Mouse (Mus musculus) forebrain, postnatal 0 days (tissue): ENCODE measurements at regions not wholly inside any gene's neighbourhood (a gene's known extent, or its start where the extent isn't known, plus 50 kb on each side); places are given as distances from the start of the nearest gene placed in this dataset.

Experiments used
- ATAC-seq: fragments of 200-750 bp; cut with Nextera tagmentation; 2 replicates; pipeline ENCODE4 v1.8.0; 2017; ENCODE audit warnings: mild to moderate bottlenecking, moderate library complexity
- DNase-seq: peaks from one replicate; pipeline ENCODE4 v3.0.0-alpha.2; 2015
- H3K27ac ChIP-seq: fragments of 300-500 bp; sonication (generic); 2 replicates; pipeline ENCODE4 v1.5.1; 2014; ENCODE audit warnings: low read depth, mild to moderate bottlenecking, antibody characterized with exemption, low read length, moderate library complexity, mixed read lengths
- H3K27me3 ChIP-seq: fragments of 300-500 bp; sonication (generic); 2 replicates; pipeline ENCODE4 v1.6.1; 2014; ENCODE audit warnings: mild to moderate bottlenecking, low read length, mixed read lengths; ENCODE audit not compliant: insufficient read depth
- H3K36me3 ChIP-seq: fragments of 300-500 bp; sonication (generic); 2 replicates; pipeline ENCODE4 v1.6.1; 2014; ENCODE audit warnings: mild to moderate bottlenecking, moderate library complexity; ENCODE audit not compliant: insufficient read depth
- H3K4me1 ChIP-seq: fragments of 300-500 bp; sonication (generic); 2 replicates; pipeline ENCODE4 v1.6.1; 2014; ENCODE audit warnings: antibody characterized with exemption; ENCODE audit not compliant: insufficient read depth
- H3K4me2 ChIP-seq: fragments of 300-500 bp; sonication (generic); 2 replicates; pipeline ENCODE4 v1.6.1; 2014; ENCODE audit warnings: low read depth, mild to moderate bottlenecking, moderate library complexity
- H3K4me3 ChIP-seq: fragments of 300-500 bp; sonication (generic); 2 replicates; pipeline ENCODE4 v1.5.1; 2014; ENCODE audit warnings: low read depth, low read length, mixed read lengths
- H3K9ac ChIP-seq: fragments of 300-500 bp; sonication (generic); 2 replicates; pipeline ENCODE4 v1.6.1; 2014; ENCODE audit warnings: mild to moderate bottlenecking
- H3K9me3 ChIP-seq: fragments of 300-500 bp; sonication (generic); 2 replicates; pipeline ENCODE4 v1.6.1; 2016; ENCODE audit warnings: low read length
- CTCF ChIP-seq: sonication (generic); IDR thresholded peaks from 2 replicates; pipeline ENCODE4 v1.5.1; 2016; ENCODE audit warnings: antibody characterized with exemption, control low read depth, low read depth
- WGBS: fragments of 180-500 bp; shearing (Covaris S2); extraction: QIAGEN DNeasy Blood & Tissue Kit; methylation state at CpG from one replicate; pipeline ENCODE4 v1.1.7; 2014; 5-methylcytosine and 5-hydroxymethylcytosine counted together

DNA sequence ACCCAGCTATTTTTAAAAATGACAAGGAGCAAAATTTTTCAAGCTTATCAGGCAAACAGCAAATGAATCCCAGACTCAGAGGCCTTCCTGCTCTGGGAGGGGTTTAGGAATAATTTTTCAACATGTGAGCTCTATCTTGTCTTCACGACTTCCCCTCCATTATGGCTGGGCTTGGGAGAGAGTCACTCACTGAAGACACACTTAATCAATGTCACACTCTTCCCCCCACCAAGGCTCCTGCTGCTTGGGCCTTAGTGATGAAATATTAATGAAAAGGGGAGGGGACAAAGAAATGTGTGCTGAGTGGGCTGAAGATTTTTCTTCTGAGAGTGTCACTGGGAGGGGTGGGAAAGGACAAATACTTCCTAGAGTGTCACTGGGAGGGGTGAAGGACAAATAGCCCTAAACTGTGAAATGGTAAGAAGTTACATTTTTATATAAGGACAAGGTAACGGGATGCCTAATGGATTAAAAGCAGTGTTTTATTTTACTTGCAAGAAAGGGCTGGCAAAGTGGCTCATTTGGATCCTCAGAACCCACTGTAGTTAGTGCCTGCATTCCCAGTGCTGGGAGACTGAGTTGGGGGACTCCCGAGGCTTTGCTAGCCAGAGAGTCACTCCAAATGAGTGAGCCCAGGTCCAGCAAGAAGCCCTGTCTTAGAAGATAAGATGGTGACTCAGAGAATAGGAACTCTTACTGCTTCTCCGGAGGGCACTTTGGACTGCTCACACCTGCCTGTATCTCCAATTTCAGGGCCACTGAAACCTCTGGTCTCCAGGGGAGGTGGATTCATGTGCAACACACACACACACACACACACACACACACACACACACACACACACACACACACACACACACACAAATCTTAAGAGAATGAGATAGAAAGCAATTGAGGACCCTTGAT is 258.5 kb downstream of the Sox11 start:
- Histone ChIP-seq H3K4me1 (peaks cover 5% of the 10 kb centered on the region; the same call in 1 of the 2 replicates), H3K4me2 (no peak overlapping the region), H3K9ac (no peak overlapping the region), H3K27me3 (no peaks in the 10 kb centered on the region), H3K4me3 (no peak overlapping the region), H3K36me3 (no peaks in the 10 kb centered on the region), H3K9me3 (no peaks in the 10 kb centered on the region), H3K27ac (peak overlapping the region; percentile 96)
- no peak for TF ChIP-seq CTCF
- 21% methylated on average over 4 of the region's 4 CpGs for WGBS
- ATAC-seq (no peak), DNase-seq (peak; percentile 40)

DNA sequence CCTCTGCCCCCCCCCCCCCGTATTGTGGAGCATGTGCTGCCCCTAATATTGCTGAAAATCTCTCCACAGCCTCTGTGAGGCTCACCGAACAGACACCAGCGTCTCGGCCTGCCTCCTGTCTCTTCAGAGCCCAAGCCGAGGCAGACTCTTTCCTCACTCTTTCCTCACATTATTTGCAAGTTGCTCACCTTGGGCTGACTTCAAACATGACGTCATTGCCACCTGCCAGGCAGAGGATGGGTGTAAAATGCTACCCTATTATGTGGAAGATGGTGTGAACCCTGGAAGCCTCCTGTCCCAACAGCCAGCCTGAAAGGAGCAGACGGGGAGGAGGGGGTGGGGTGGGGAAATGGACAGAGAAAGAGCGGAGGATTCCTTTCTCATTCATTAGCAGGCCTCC is 259.3 kb downstream of the Sox11 start:
- peak; percentile 80 for DNase-seq
- Histone ChIP-seq H3K36me3 (no peaks in the 10 kb centered on the region), H3K9me3 (no peaks in the 10 kb centered on the region), H3K27ac (peak overlapping the region; percentile 96), H3K4me2 (peak overlapping the region; percentile 43), H3K4me3 (peak overlapping the region; percentile 19; the same call in 1 of the 2 replicates), H3K27me3 (no peaks in the 10 kb centered on the region), H3K4me1 (peaks cover 5% of the 10 kb centered on the region; the same call in 1 of the 2 replicates), H3K9ac (peak overlapping the region; percentile 53)
- peak; percentile 84 for ATAC-seq
- no peak for TF ChIP-seq CTCF
- WGBS = under 1% methylated on average over 8 of the region's 8 CpGs

DNA sequence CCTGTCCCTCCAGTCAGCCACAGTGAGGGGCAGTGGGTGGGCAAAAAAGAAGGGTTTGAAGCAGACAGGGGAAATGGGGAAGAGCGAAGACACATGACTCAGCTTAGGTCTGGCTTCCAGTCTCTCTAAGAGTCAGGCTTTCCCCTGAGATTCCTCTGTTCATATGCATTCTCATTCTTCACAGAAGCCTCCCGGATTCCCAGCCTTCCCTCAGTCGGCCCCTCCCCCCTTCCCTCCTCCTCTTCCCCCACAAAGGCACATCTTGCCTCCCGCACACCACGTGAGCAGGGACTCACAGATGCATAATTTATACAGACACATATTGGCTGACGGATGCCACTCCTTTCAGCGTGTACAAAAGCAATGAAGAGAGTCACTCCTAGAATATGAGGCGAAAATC is 259.8 kb downstream of the Sox11 start:
- H3K27ac ChIP-seq = peak overlapping the region; percentile 96
- H3K4me1 ChIP-seq = peaks cover 5% of the 10 kb centered on the region; the same call in 1 of the 2 replicates
- peak overlapping the region; percentile 43 for H3K4me2 ChIP-seq
- ATAC-seq (peak; percentile 97), DNase-seq (peak; percentile 93)
- H3K4me3 ChIP-seq = peak overlapping the region; percentile 19; the same call in 1 of the 2 replicates
- TF ChIP-seq CTCF = no peak
- no peaks in the 10 kb centered on the region for H3K36me3 ChIP-seq
- peak overlapping the region; percentile 53 for H3K9ac ChIP-seq
- H3K27me3 ChIP-seq = no peaks in the 10 kb centered on the region
- H3K9me3 ChIP-seq = no peaks in the 10 kb centered on the region
- 0% methylated on average over 8 of the region's 8 CpGs for WGBS

DNA sequence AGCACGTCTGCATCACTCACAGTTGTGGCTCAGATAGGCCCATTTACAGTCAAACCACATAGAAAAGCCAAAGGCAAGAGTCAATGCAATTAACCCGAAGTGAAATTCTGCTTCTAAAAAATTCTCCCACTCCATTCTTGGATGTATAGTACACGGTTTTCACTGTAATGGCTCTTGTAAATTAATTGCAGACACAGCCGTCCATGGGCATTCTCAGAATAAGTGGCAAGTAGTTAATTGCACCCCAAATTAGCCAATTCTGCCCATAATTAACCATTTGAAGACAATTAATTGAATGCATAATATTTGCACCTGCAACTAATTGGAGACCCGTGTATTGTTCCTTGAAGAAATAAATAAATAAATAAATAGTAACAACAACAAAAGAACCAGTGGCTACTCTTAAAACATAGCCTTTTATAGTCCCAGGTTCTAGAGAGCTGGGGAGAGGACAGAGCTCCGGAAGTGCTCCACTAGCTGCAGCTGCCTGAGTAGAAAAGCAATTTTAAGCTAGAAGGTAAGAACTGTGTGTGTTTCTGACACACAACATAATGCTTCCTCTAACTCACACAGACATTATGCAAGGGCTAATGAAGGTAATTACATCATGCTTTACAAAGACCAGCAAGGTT is 266.2 kb downstream of the Sox11 start:
- no peak overlapping the region for H3K27ac ChIP-seq
- no peaks in the 10 kb centered on the region for H3K4me1 ChIP-seq
- H3K4me2 ChIP-seq = no peak overlapping the region
- ATAC-seq (no peak), DNase-seq (no peak)
- TF ChIP-seq CTCF = no peak
- H3K36me3 ChIP-seq = no peaks in the 10 kb centered on the region
- no peaks in the 10 kb centered on the region for H3K27me3 ChIP-seq
- WGBS = 20% methylated on average over 6 of the region's 6 CpGs
- H3K9ac ChIP-seq = no peak overlapping the region
- no peak overlapping the region for H3K4me3 ChIP-seq
- no peaks in the 10 kb centered on the region for H3K9me3 ChIP-seq

DNA sequence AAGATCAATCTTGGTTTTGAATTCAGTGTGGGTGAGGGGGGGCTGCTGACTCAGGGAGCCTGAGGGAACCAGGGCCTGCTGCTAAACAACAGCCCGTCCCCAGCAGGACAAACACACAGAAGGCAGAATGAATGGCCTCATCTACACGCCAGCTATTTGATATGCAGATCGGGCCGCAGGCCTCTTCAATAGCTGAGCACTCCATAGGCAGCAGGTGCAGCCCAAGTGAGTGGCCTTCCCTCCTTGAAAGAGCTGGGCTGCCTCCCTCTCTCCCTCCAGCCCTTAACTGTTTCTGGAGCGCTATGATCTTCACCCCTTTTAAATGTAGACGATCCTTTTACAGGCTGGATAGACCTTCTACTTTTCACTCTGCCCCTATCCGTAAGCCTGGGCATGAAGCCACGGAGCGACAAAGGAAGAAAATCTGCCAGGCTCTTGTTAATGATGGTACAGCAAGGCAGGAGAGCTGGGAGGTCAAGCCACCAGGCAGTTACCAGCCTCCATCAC is 277.3 kb downstream of the Sox11 start:
- WGBS = 11% methylated on average over 9 of the region's 9 CpGs

DNA sequence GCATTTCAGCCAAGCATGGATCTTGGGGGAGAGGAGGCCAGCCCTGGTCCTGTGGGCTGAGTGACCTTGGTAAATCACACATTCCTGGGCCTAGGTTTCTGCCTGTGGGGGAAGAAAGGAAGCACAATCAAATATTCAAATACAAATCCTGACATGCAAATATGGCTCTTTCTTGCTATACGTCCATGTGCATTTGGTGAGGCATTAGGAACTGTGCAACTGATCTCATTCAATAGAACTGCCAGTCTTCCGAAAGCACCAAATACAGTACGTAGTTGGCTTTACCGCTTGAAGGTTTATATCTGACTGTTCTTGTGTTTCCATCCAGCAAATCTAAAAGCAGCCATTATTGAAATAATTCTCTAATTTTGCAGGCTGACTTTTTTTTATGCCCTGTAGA is 278.9 kb downstream of the Sox11 start:
- Histone ChIP-seq H3K27ac (peak overlapping the region; percentile 94), H3K4me3 (no peak overlapping the region), H3K9me3 (no peaks in the 10 kb centered on the region), H3K9ac (no peak overlapping the region; the same call in 1 of the 2 replicates), H3K4me2 (no peak overlapping the region), H3K4me1 (peaks cover 51% of the 10 kb centered on the region), H3K27me3 (no peaks in the 10 kb centered on the region), H3K36me3 (no peaks in the 10 kb centered on the region)
- ATAC-seq (no peak), DNase-seq (peak; percentile 38)
- WGBS = 18% methylated on average over 4 of the region's 4 CpGs
- TF ChIP-seq CTCF = no peak

More for the DNA sequence above, 277.3 kb downstream of the Sox11 start:
- Histone ChIP-seq H3K9me3 (no peaks in the 10 kb centered on the region), H3K27me3 (no peaks in the 10 kb centered on the region), H3K9ac (peak overlapping the region; percentile 25; the same call in 1 of the 2 replicates), H3K27ac (peak overlapping the region; percentile 94), H3K4me1 (peaks cover 44% of the 10 kb centered on the region), H3K4me3 (no peak overlapping the region), H3K4me2 (no peak overlapping the region), H3K36me3 (no peaks in the 10 kb centered on the region)
- TF ChIP-seq CTCF = no peak
- ATAC-seq = peak; percentile 76
- peak; percentile 79 for DNase-seq
